Mouse (Mus musculus) bone marrow, adult 2 months (tissue): ENCODE data around the gene Atp2b4.

Source experiments
- CTCF ChIP-seq: fragments of 200-500 bp; IDR thresholded peaks from 2 replicates; pipeline ENCODE4 v1.5.1; 2011; ENCODE audit warnings: low read length, control low read depth; ENCODE audit not compliant: control insufficient read depth, insufficient read depth
- POLR2A ChIP-seq: fragments of 200-500 bp; IDR thresholded peaks from 2 replicates; pipeline ENCODE4 v1.6.1; 2011; ENCODE audit warnings: low read depth, mild to moderate bottlenecking, control low read depth, low read length, borderline replicate concordance; ENCODE audit not compliant: control insufficient read depth

- TF ChIP-seq POLR2A (no peak), CTCF (no peak)
Measured at GRCm38 (mm10) chr1:133741171-133741570, 59.7 kb downstream of the Atp2b4 start.
